Mouse (Mus musculus): ENCODE data around the gene Tjap1.

- TF ChIP-seq BHLHE40 (IDR thresholded peaks at IDR 0.05; ENCODE audit: borderline replicate concordance, low read depth, low read length) (no peak), ZMIZ1 (IDR thresholded peaks at IDR 0.05; ENCODE audit: low read depth, low read length) (no peak), ETS1 (IDR thresholded peaks at IDR 0.05; ENCODE audit: low read depth, low read length) (no peak), POLR2A (IDR thresholded peaks at IDR 0.05; ENCODE audit: control insufficient read depth in 1 of 2, insufficient read depth in 1 of 2, low read depth in 1 of 2, low read length in 2 of 2, poor library complexity in 1 of 2) (no peak), JUND (IDR thresholded peaks at IDR 0.05; ENCODE audit: low read depth, low read length) (no peak), CTCF (IDR thresholded peaks at IDR 0.05 in 2 of 3, conservative IDR thresholded peaks at IDR 0.05 in 1 of 3; ENCODE audit: control insufficient read depth in 1 of 3, insufficient read depth in 1 of 3, low read depth in 2 of 3, low read length in 3 of 3, poor library complexity in 1 of 3, severe bottlenecking in 1 of 3) (no peak), RAD21 (IDR thresholded peaks at IDR 0.05; ENCODE audit: low read depth, low read length) (no peak), HCFC1 (IDR thresholded peaks at IDR 0.05; ENCODE audit: low read depth, low read length) (no peak)
These were observed 23.2 kb downstream of the Tjap1 start for GRCm38 (mm10) chr17:46259675-46260074.

All from MEL (cell line).